Mouse (Mus musculus) gastrocnemius, postnatal 10 days (tissue): ENCODE measurements around the gene Fbxl5. TPM values are rescaled to one million over a fixed set of nuclear protein-coding genes. Genes with fewer than 3 reads are reported as not detected.

ENCODE experiments used
- total RNA-seq, 2 experiments: library from RNA; stranded (reverse); gene quantifications; 2 replicates each; pipeline ENCODE4 v1.2.3; 2021

Gene Fbxl5
- total RNA-seq, 2 experiments from 2014 or later, result 27.7 to 32.5 TPM

Other genes starting within 250 kb of the Fbxl5 start
- gene Cc2d2a, start 159.3 kb downstream of the Fbxl5 start, total RNA-seq, result 10 to 100 TPM; 10.8 to 13.8 TPM
- under 1 TPM; 0.26 to 0.47 TPM for gene Bst1, start 2.8 kb downstream of the Fbxl5 start, total RNA-seq
- 1 to 10 TPM; 5.6 to 7.6 TPM for gene Cd38, start 46.9 kb upstream of the Fbxl5 start, total RNA-seq
- gene Gm7879, start 91.5 kb upstream of the Fbxl5 start, total RNA-seq, result 10 to 100 TPM in 1 of 2 experiments, 1 to 10 TPM in 1; 8.6 to 11.1 TPM
- gene Fgfbp1, start 160.1 kb upstream of the Fbxl5 start, total RNA-seq, result not detected